Mouse (Mus musculus) brain, embryonic 14.5 days (tissue): ENCODE results near the gene Defb41. TPM values are rescaled to one million over a fixed set of nuclear protein-coding genes. Genes with fewer than 3 reads are reported as not detected.
"Not testable (repeated sequence)": the region's sequence is repeated elsewhere in the genome, so short reads cannot be mapped to it uniquely, and the experiment has no call there.

Experiments used
- DNase-seq: peaks from one replicate; pipeline ENCODE4 v3.0.0-alpha.2; 2011; ENCODE audit warnings: low read depth
- CTCF ChIP-seq: fragments of 200-500 bp; IDR thresholded peaks from 2 replicates; pipeline ENCODE4 v1.5.1; 2012; ENCODE audit warnings: inconsistent platforms, mild to moderate bottlenecking, moderate library complexity, borderline replicate concordance; ENCODE audit not compliant: insufficient read depth, insufficient read length; ENCODE audit errors: extremely low read depth
- POLR2A ChIP-seq: fragments of 200-500 bp; IDR thresholded peaks from 2 replicates; pipeline ENCODE4 v1.6.1; 2012; ENCODE audit warnings: mild to moderate bottlenecking, inconsistent platforms, borderline replicate concordance; ENCODE audit not compliant: poor library complexity, insufficient read depth, insufficient read length, severe bottlenecking; ENCODE audit errors: extremely low read depth
- polyA plus RNA-seq: library from polyadenylated mRNA; depleted of rRNA; stranded (reverse); fragments of >200 nt; gene quantifications from 2 replicates; pipeline ENCODE4 v1.2.3, GENCODE M21; 2012; rRNA removed

Gene Defb41
- polyA plus RNA-seq: not detected in 2 replicates

DNA sequence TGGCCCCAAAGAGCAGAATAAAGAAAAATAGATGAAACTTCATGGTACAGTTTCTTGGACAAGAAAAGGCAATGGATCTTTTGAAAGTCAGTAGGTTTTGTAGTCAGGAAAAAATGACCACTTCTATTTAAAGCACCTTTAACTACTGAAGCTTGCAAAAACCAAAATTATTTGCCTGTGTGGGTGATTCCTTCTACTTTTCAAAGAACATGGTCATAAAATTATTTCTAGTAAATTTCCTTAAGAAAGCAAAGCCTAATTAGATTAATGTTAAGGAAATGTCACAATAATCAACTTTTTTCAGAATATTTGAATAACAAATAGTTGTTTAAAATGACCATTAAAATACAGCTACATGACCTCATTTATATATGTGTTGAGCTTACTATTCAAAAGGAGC lies at the start of gene Defb41:
Gene Defb41, minus strand, starts transcription at position 101 of the 400 bp plus-strand sequence.
- no peak for DNase-seq
- no peak for TF ChIP-seq CTCF

DNA sequence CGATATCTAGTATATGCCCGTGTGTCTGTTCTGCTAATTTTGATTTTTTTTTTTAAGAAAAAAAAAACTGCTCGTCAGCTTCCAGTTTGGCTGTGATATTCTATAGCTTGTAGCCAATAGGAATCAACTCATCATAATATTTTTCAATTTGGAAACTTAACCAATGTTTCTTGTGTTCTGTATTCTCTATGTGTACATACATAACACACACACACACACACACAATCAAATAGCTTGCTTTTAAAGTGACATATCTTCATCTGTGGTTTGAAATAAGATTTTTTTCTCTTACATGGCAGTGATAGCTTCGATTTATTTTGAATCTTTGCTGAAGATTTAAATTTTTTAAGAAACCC lies 43.5 kb upstream of the Defb41 start:
- TF ChIP-seq CTCF: no peak
- no peak for TF ChIP-seq POLR2A
- peak; percentile 15 for DNase-seq

DNA sequence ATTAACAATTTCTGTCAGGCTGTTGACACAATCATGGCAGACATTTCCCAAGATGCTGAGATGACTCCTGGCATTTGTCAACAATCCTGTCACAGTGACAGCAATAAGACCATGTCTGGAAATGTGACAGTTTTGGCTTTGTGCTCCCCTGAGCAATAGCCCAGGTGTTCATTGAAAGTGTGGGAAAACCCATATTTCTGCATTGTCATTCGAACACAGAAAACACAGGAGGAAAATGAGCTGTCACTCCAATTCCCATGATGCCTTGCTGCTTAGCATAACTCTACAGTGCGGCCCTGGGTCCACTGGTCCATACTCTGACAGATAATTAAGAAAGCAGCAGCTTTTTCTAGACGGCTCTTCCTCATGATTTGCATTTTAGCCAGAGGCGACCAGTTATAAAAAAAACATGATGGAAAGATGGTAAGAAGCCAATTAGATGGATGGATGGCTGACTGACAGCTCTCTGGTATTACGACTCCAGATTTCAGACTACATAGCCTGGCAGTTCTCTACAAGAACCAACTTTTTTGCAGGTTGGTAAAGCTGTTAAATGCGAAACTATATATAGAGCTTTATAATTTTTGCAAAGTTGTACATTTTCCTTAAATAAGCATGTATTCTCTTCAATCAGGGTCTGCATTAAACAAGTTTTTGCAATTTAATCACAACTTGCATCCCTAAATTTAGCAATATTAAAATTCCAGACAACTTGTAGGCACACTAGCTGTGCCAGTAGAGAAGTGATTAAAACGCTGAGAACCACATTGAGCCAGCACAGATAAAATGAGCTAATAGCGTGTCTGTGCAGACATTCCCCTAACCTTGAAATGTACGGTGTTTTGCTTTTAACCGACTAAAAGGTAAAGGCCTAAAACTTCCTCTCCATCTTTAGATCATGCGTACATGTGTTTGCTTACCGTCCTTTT lies 42.9 kb upstream of the Defb41 start:
- no peak for TF ChIP-seq POLR2A
- no peak for TF ChIP-seq CTCF
- DNase-seq: peak; percentile 89

DNA sequence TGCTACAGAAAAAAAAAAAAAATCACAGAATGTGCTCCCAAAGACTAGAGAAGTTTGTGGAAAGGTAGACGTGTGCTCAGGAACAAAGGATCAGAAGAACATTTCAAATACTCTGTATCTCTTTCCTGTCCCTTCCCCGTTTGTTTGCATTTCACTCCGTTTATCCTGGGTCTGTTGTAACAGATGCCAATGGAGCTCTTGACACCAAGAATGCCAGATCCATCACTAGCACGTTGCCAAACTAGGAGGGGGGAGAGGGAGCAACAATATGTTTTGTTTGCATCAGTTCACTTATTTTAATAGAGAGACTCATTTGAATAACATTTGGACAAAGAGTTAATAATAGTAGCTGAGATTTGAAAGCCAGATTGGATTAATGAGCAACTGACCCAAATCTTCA lies 27.6 kb upstream of the Defb41 start:
- no peak for TF ChIP-seq POLR2A
- no peak for TF ChIP-seq CTCF
- peak; percentile 82 for DNase-seq

DNA sequence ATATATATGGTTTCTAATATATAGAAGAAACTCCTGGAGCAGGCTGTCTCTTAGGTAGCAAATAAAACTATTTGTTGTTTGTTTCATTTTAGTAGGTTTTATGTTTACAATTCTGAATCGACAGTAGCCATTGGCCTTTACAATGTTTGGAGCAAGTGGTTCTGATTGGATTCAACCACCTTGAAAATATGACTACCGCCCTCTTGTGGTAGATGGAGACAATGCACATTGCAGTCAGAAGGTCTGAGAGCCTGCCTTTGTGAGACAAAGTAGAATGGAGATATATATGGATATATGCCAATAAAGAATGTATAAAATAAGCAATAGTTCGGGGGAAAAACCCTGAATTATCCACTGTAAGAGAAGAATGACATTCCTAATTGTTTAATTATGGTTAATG lies 23.9 kb upstream of the Defb41 start:
- no peak for DNase-seq

DNA sequence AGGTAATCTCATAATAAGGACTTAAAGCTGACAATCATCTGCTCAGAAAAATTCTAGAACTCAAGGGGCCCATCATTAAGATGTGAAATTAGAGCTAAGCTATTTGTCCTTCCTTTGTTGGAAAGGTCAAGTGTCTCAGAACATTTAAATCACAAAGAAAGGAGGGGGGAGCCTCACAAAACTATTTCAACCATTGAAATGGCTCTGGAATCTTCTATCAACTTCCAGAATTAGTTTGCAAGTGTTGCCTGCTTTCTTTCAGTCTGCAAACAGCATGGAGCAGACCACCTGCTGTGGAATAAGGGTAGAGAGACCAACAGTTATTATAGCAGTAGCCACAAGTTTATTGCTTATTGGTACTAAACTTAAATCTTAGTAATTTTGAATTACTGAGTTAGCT lies 22.4 kb upstream of the Defb41 start:
- TF ChIP-seq POLR2A (no peak), CTCF (no peak)
- no peak for DNase-seq

More for the DNA sequence above, 23.9 kb upstream of the Defb41 start:
- TF ChIP-seq CTCF (peak; percentile 41; the same call in 1 of the 2 replicates), POLR2A (no peak)

DNA sequence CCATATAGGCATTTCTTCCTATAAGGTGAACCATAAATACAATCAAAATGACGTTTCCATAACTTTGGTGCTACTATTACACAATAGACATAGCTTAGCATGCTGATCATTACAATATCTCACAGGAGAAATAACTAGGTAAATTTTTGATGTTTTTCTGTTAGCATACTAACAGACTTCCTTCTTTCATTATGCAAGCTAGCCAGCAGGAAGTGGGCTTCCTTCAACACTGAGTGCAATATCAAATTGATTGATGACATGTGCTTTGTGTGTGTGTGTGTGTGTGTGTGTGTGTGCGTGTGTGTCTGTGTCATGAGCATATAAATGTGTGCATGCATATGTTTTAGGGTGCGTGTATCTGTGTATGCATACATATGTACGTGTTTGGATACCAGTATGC lies 6.2 kb upstream of the Defb41 start:
- no peak for DNase-seq
- no peak for TF ChIP-seq CTCF
- TF ChIP-seq POLR2A: no peak

DNA sequence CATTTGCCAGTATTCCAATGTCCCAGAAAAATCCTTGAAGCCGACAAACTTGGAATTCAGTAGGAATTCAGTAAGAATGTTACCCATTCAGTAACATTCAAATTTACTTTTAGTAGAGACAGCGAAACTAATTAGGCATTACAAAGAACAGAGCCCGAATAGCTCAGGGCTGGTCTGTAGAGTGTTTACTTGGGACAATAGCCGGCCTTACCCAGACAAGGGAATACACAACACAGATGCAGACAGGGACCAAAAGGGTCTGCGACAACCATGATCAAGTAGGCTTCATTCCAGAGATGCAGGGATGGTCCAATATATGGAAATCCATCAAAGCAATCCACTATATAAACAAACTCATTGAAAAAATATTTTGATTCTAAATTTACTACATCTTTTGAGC lies 3.9 kb upstream of the Defb41 start:
- TF ChIP-seq POLR2A (no peak), CTCF (no peak)
- DNase-seq: no peak

DNA sequence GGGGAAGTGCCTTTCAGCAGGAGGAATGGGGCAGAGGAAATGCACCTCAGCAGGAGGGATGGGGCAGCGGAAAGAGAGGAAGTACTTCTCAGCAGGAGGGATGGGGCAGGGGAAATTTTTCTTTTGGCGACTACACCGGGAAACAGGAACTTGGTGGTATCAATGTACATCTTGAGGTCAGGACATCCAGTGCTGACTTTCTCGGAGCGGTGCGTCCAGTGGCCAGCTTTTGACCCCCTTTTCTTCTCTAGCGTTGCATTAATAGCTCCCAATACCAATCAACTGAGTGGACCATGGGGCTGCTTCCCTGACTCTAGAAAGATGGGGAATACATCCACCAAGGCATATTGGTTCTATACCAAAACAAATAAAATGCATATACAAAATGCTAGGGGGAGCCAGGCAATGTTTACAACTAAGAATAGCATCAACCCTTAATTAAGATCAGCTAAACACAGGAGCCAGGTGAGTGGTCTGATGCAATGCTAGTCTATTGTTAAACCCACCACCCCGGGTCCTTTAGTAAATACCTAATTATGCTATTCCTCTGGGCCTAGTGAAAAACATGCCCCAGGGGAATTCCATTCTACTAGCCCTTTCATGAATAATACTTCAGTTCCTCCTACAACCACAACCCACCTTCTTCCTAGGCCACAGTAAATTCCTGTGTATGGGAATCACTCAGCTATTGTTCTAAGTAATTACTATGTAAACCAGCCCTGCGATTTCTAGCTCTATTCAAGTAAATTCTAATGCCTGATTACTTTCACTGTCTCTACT lies 18.9 kb downstream of the Defb41 start:
- DNase-seq: not testable (repeated sequence)

DNA sequence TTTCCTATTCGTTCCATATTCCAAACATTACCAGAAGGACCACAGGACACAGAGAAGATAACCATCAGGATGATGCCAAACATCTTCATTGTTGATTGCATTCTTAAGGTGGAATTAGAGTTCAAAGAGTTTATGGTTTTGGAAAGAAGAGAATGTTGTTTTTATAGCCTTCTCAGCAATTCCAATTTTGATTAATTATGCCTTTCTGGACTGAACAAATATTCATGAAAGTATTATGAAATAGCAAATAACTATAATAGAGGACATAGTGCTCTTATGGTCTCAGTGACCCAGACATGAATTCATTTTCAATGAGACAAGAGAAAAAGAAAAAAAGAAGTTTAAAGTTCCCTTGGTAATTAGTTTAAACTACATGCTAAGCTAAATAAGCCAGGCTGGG lies 27.6 kb downstream of the Defb41 start, which contains the start of gene Defb18:
Gene Defb18, minus strand, starts transcription at position 101 of the 400 bp plus-strand sequence.
- no peak for DNase-seq
- TF ChIP-seq CTCF (no peak), POLR2A (no peak)

DNA sequence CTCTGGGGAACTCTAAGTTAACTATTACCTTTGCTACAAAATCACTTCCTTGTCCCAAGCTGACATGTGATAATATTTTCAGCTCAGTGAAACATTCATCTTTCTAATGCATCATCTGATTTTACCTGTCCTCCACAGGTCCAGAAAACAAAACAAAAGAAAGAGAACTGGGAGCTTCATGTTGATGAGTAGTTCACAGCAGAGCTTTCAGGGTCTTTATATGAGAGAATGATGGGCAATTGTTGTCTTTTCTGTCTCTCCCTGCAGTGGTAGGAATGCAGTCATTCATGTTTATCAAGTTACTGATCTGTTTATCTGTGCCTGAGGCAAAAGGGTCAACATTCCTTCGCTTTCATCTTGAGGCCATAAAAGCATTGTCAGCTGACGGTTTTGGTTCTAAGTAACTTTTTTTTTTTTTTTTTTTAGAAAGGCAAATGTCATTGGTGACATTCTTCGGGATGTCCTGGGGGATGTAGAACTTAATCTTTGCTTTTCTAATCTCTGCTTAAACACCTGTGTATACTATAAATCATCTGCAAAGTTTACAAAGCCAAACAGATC lies 41.5 kb downstream of the Defb41 start:
- TF ChIP-seq POLR2A: no peak
- no peak for TF ChIP-seq CTCF
- DNase-seq: peak; percentile 2

Other genes starting within 250 kb of the Defb41 start
- not detected in 2 replicates for gene Crisp4, start 119.2 kb downstream of the Defb41 start, polyA plus RNA-seq
- gene Defb18, start 27.7 kb downstream of the Defb41 start, polyA plus RNA-seq: not detected in 2 replicates